Mouse (Mus musculus): ENCODE results near the gene Ctrc. TPM values are rescaled to one million over a fixed set of nuclear protein-coding genes. Genes with fewer than 3 reads are reported as not detected.

The Ctrc gene
- polyA plus RNA-seq, 1 experiment from 2014 or later, result not detected

- Histone ChIP-seq H3K27ac (no peak overlapping the region), H3K4me2 (no peak overlapping the region), H3K4me1 (replicated peaks) (peaks cover 15% of the 10 kb centered on the region), H3K36me3 (peaks cover 5% of the 10 kb centered on the region), H3K4me3 (replicated peaks) (no peak overlapping the region), H3K9me3 (replicated peaks) (no peaks in the 10 kb centered on the region), H3K9ac (no peak overlapping the region), H3K27me3 (no peaks in the 10 kb centered on the region)
- no peak for DNase-seq
- WGBS (ENCODE audit: insufficient replicate concordance), result 74% methylated on average over 13 of the region's 13 CpGs
- no peak for ATAC-seq (ENCODE audit: low read depth)
These were observed 27.3 kb downstream of the Ctrc start for GRCm38 (mm10) chr4:141818861-141819260.

- Histone ChIP-seq H3K9me3 (replicated peaks) (no peaks in the 10 kb centered on the region), H3K4me2 (no peak overlapping the region), H3K27ac (no peak overlapping the region), H3K27me3 (no peaks in the 10 kb centered on the region), H3K4me1 (replicated peaks) (peaks cover 3% of the 10 kb centered on the region), H3K36me3 (peaks cover 17% of the 10 kb centered on the region), H3K9ac (no peak overlapping the region), H3K4me3 (replicated peaks) (no peak overlapping the region)
- no peak for DNase-seq
- 78% methylated on average over 10 of the region's 10 CpGs for WGBS (ENCODE audit: insufficient replicate concordance)
- ATAC-seq (ENCODE audit: low read depth), result no peak
These were observed 28.5 kb downstream of the Ctrc start for GRCm38 (mm10) chr4:141817706-141818105.

- H3K9me3 ChIP-seq (replicated peaks), result no peaks in the 10 kb centered on the region
- H3K27me3 ChIP-seq, result no peaks in the 10 kb centered on the region
- 55% methylated on average over 14 of the region's 14 CpGs for WGBS (ENCODE audit: insufficient replicate concordance)
- DNase-seq, result no peak
- no peak overlapping the region for H3K4me2 ChIP-seq
- no peak overlapping the region for H3K4me3 ChIP-seq (replicated peaks)
- no peak for ATAC-seq (ENCODE audit: low read depth)
- H3K27ac ChIP-seq, result no peak overlapping the region
- peaks cover 24% of the 10 kb centered on the region for H3K36me3 ChIP-seq
- no peaks in the 10 kb centered on the region for H3K4me1 ChIP-seq (replicated peaks)
- no peak overlapping the region for H3K9ac ChIP-seq
These were observed 29.1 kb downstream of the Ctrc start for GRCm38 (mm10) chr4:141816776-141817655.

GRCm38 (mm10) chr4:141816267-141816666 lies 29.9 kb downstream of the Ctrc start:
- H3K4me1 ChIP-seq (replicated peaks), result no peaks in the 10 kb centered on the region
- DNase-seq (no peak), ATAC-seq (ENCODE audit: low read depth) (no peak)
- H3K9me3 ChIP-seq (replicated peaks), result no peaks in the 10 kb centered on the region
- H3K4me3 ChIP-seq (replicated peaks), result no peak overlapping the region
- H3K36me3 ChIP-seq, result peaks cover 31% of the 10 kb centered on the region
- no peak overlapping the region for H3K9ac ChIP-seq
- no peak overlapping the region for H3K4me2 ChIP-seq
- no peak overlapping the region for H3K27ac ChIP-seq
- 85% methylated on average over 7 of the region's 7 CpGs for WGBS (ENCODE audit: insufficient replicate concordance)
- H3K27me3 ChIP-seq, result no peaks in the 10 kb centered on the region

GRCm38 (mm10) chr4:141811375-141811774 lies 34.8 kb downstream of the Ctrc start:
- Histone ChIP-seq H3K4me2 (no peak overlapping the region), H3K9ac (no peak overlapping the region), H3K27ac (no peak overlapping the region), H3K4me1 (replicated peaks) (no peaks in the 10 kb centered on the region), H3K36me3 (peaks cover 80% of the 10 kb centered on the region), H3K4me3 (replicated peaks) (no peak overlapping the region), H3K9me3 (replicated peaks) (no peaks in the 10 kb centered on the region), H3K27me3 (no peaks in the 10 kb centered on the region)
- WGBS (ENCODE audit: insufficient replicate concordance), result 88% methylated on average over 7 of the region's 7 CpGs
- ATAC-seq (ENCODE audit: low read depth) (no peak), DNase-seq (no peak)

GRCm38 (mm10) chr4:141810975-141811374 lies 35.2 kb downstream of the Ctrc start:
- H3K27ac ChIP-seq, result no peak overlapping the region
- peaks cover 84% of the 10 kb centered on the region for H3K36me3 ChIP-seq
- ATAC-seq (ENCODE audit: low read depth) (no peak), DNase-seq (no peak)
- WGBS (ENCODE audit: insufficient replicate concordance), result 91% methylated on average over 2 of the region's 2 CpGs
- no peaks in the 10 kb centered on the region for H3K9me3 ChIP-seq (replicated peaks)
- no peaks in the 10 kb centered on the region for H3K27me3 ChIP-seq
- no peak overlapping the region for H3K4me2 ChIP-seq
- no peaks in the 10 kb centered on the region for H3K4me1 ChIP-seq (replicated peaks)
- H3K9ac ChIP-seq, result no peak overlapping the region
- no peak overlapping the region for H3K4me3 ChIP-seq (replicated peaks)

GRCm38 (mm10) chr4:141809850-141810464 lies 36.2 kb downstream of the Ctrc start:
- ATAC-seq (ENCODE audit: low read depth), result no peak
- Histone ChIP-seq H3K27ac (no peak overlapping the region), H3K9ac (no peak overlapping the region), H3K4me3 (replicated peaks) (no peak overlapping the region), H3K27me3 (no peaks in the 10 kb centered on the region), H3K36me3 (peaks cover 90% of the 10 kb centered on the region), H3K4me1 (replicated peaks) (no peaks in the 10 kb centered on the region), H3K4me2 (no peak overlapping the region), H3K9me3 (replicated peaks) (no peaks in the 10 kb centered on the region)
- no peak for DNase-seq
- whole genome bisulfite sequencing (ENCODE audit: insufficient replicate concordance), result 69% methylated on average over 8 of the region's 8 CpGs

GRCm38 (mm10) chr4:141805886-141806285 lies 40.3 kb downstream of the Ctrc start:
- H3K36me3 ChIP-seq, result peaks cover 81% of the 10 kb centered on the region
- H3K9ac ChIP-seq, result no peak overlapping the region
- no peaks in the 10 kb centered on the region for H3K4me1 ChIP-seq (replicated peaks)
- ATAC-seq (ENCODE audit: low read depth), result no peak
- no peak for DNase-seq
- no peaks in the 10 kb centered on the region for H3K9me3 ChIP-seq (replicated peaks)
- WGBS (ENCODE audit: insufficient replicate concordance), result 80% methylated on average over 8 of the region's 8 CpGs
- no peak overlapping the region for H3K4me2 ChIP-seq
- H3K27ac ChIP-seq, result no peak overlapping the region
- no peak overlapping the region for H3K4me3 ChIP-seq (replicated peaks)
- no peaks in the 10 kb centered on the region for H3K27me3 ChIP-seq

GRCm38 (mm10) chr4:141804105-141804504 lies 42.1 kb downstream of the Ctrc start:
- no peak overlapping the region for H3K27ac ChIP-seq
- ATAC-seq (ENCODE audit: low read depth), result 0 out of 2 replicates have a peak, but pooled peaks have one; percentile 31
- H3K9me3 ChIP-seq (replicated peaks), result no peaks in the 10 kb centered on the region
- WGBS (ENCODE audit: insufficient replicate concordance), result 69% methylated on average over 4 of the region's 4 CpGs
- H3K4me1 ChIP-seq (replicated peaks), result no peaks in the 10 kb centered on the region
- no peak overlapping the region for H3K9ac ChIP-seq
- H3K4me3 ChIP-seq (replicated peaks), result no peak overlapping the region
- no peak overlapping the region for H3K4me2 ChIP-seq
- peaks cover 64% of the 10 kb centered on the region for H3K36me3 ChIP-seq
- no peaks in the 10 kb centered on the region for H3K27me3 ChIP-seq
- no peak for DNase-seq

- DNase-seq (no peak), ATAC-seq (ENCODE audit: low read depth) (no peak)
- WGBS (ENCODE audit: insufficient replicate concordance), result 84% methylated on average over 5 of the region's 5 CpGs
- no peak overlapping the region for H3K27ac ChIP-seq
- no peak overlapping the region for H3K4me3 ChIP-seq (replicated peaks)
- H3K9me3 ChIP-seq (replicated peaks), result no peaks in the 10 kb centered on the region
- no peak overlapping the region for H3K9ac ChIP-seq
- H3K4me2 ChIP-seq, result no peak overlapping the region
- H3K36me3 ChIP-seq, result peaks cover 29% of the 10 kb centered on the region
- peaks cover 30% of the 10 kb centered on the region for H3K4me1 ChIP-seq (replicated peaks)
- no peaks in the 10 kb centered on the region for H3K27me3 ChIP-seq
These were observed 48.6 kb downstream of the Ctrc start for GRCm38 (mm10) chr4:141797545-141797944.

GRCm38 (mm10) chr4:141796954-141797353 lies 49.2 kb downstream of the Ctrc start:
- H3K4me1 ChIP-seq (replicated peaks), result peaks cover 36% of the 10 kb centered on the region
- ATAC-seq (ENCODE audit: low read depth), result no peak

More at GRCm38 (mm10) chr4:141796954-141797353, 49.2 kb downstream of the Ctrc start:
- 81% methylated on average over 4 of the region's 4 CpGs for whole genome bisulfite sequencing (ENCODE audit: insufficient replicate concordance)
- DNase-seq, result no peak
- Histone ChIP-seq H3K4me3 (replicated peaks) (no peak overlapping the region), H3K36me3 (peaks cover 29% of the 10 kb centered on the region), H3K9ac (no peak overlapping the region), H3K27me3 (no peaks in the 10 kb centered on the region), H3K9me3 (replicated peaks) (no peaks in the 10 kb centered on the region), H3K27ac (no peak overlapping the region), H3K4me2 (no peak overlapping the region)

Measured in liver, embryonic 13.5 days (tissue).